Mouse (Mus musculus): ENCODE measurements at regions not wholly inside any gene's neighbourhood (a gene's known extent, or its start where the extent isn't known, plus 50 kb on each side); places are given as distances from the start of the nearest gene placed in this dataset.

GRCm38 (mm10) chr2:71661438-71661837 is 84.0 kb upstream of the Itga6 start:
- TF ChIP-seq CTCF (IDR thresholded peaks at IDR 0.05; ENCODE audit: extremely low read depth, insufficient read depth, insufficient read length, insufficient replicate concordance) (no peak), POLR2A (IDR thresholded peaks at IDR 0.05; ENCODE audit: low read depth, low read length) (no peak)

Measured in spleen, adult 2 months (tissue).